Mouse (Mus musculus) left cerebral cortex, adult 11 months (tissue): ENCODE data around the gene Dynlt1f.
"Not testable (repeated sequence)": the region's sequence is repeated elsewhere in the genome, so short reads cannot be mapped to it uniquely, and the experiment has no call there.

Experiments
- DNase-seq: peaks from one replicate; pipeline ENCODE4 v3.0.0; 2022; ENCODE audit warnings: low spot score

Gene Dynlt1f

GRCm38 (mm10) chr17:6661093-6661816, 5.6 kb upstream of the Dynlt1f start:
- not testable (repeated sequence) for DNase-seq

DNA sequence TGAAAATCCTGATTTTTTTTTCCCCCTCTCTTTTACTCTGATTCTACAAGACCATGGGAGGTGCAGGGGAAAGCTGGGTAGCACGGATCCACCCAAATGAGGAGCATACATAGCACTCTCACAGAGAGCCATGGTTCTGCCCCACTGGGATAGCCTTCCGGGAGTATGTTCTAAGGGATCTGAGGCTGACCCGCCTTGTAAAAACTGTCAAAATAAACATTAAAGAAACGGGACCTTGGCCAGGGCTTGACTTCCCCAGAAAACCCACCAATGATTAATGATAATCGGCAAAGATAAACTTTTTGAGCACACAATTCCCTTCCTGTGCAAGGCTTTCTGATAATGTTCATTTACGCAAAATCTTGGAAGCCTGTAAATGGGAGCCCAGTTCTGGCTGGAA, 4.9 kb upstream of the Dynlt1f start:
- not testable (repeated sequence) for DNase-seq

GRCm38 (mm10) chr17:6658801-6659200, 3.1 kb upstream of the Dynlt1f start, which contains the start of gene Sytl3:
TSS of gene Sytl3 (plus strand) at chr17:6659093.
- not testable (repeated sequence) for DNase-seq

GRCm38 (mm10) chr17:6656471-6656870, 771 bp upstream of the Dynlt1f start:
- DNase-seq, result not testable (repeated sequence)

DNA sequence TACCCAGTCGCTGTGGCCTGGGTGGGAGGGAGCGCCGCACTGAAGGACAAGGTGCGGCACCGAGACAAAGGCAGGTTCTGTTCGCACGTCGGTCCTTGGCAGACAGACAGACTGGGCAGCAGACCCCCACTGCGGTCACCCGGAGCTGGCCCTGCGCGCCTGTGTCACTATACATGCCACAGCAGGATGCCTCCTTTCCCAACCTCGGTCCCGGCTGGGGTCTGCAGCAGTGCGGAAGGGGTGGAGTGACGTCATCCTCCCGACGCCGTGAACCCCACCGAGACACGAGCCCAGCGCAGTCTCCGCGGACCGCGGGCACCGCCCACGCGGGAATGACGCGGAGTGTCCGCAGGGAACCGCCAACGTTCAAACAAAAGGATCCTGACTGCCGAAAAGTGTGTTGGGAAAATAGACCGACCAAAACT, 601 bp downstream of the Dynlt1f start:
- DNase-seq, result not testable (repeated sequence)

DNA sequence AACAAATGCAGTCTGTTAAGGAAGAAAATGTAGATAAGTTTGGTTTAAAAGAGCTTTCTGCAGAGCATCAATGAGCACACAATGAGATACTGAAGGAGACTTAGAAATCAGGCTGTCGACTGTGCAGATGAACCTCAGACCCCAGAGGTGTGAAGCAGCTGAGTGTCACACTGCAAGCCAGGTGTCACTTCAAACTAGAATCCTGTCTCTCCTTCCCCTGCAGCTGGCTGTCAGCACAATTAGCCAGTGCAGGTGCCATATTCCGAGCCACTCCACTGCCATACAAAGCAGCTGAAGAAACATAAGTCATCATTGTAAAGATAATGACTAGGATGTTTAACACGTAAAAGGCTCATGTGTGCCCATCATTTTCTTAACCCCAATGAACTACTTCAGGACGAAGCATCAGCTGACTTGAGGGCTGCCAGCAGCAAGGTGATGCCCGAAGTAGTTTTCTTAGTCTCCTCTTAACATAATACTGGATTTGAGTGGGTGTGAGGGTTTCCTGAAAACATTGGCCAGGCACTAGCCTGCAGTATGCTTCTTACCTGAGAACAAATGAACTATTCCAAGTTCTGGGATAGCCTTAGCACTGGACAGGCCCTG, 2.3 kb downstream of the Dynlt1f start:
- DNase-seq, result not testable (repeated sequence)

DNA sequence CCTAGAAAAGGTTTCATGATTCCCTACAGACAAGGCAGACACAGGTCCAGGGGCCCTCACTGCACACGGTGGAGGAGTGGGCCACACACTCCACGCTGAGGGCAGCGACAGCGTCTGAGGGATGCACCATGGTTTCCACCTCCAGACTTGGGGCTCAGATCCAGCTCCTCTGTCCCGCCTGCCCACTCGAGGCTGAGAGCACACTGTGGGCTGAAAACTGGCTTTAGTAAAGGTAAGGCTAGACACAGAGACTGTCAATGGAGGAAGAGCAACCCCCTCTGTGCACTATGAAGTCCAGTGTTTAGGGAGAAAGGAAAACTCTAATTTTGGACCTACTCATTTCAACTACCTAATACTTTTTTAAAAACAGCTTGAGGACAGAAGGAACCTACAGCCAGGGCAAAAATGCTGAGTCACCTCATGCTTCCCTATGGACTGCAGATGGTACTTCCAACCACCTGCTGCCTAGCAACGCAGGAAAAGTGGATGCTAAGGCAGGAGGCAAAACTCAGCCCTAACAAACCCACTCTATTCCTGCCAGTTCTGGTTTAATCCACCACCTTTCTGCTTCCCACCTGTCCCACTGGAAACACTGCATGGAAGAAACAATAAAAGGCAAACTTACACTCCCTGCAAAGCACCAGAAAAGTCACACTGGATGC, 4.7 kb downstream of the Dynlt1f start:
- not testable (repeated sequence) for DNase-seq

GRCm38 (mm10) chr17:6647452-6647851, 8.2 kb downstream of the Dynlt1f start:
- DNase-seq, result not testable (repeated sequence)

GRCm38 (mm10) chr17:6646841-6647240, 8.9 kb downstream of the Dynlt1f start:
- DNase-seq, result not testable (repeated sequence)

GRCm38 (mm10) chr17:6645668-6646067, 10.0 kb downstream of the Dynlt1f start:
- DNase-seq, result not testable (repeated sequence)

- not testable (repeated sequence) for DNase-seq
Measured at GRCm38 (mm10) chr17:6644673-6645072, 11.0 kb downstream of the Dynlt1f start.

GRCm38 (mm10) chr17:6644210-6644609, 11.5 kb downstream of the Dynlt1f start:
- not testable (repeated sequence) for DNase-seq

DNA sequence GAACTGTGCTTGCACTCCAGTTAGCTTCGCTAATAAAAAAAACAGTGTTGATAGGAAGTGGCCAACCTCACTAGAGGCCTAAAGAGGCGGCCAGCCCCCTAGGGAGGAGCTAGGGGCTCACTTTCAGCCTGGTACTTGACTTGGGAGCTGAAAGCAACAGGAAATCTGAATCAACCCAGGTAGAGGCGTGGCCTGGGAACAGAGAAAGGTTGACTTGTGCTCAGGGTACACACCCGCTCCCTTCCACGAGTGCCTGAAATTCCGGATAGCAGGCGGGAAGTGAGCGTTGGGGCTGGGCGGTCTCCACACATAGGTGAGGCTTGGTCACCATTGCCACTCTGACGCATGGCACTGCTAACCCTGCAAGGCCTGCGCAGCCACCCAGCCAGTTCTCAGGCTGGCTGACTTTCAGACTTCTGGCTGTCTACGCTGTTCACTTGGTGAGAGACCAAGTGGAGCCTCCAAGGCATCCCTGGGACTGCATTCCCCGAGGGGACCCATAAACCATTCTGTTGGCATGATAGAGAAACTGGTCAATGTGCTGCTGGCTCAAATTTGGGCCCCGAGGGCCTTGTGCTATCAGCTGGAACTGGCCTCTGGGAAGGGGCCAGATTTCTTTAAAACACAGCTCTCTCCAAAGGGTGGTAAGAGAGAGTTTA, 14.8 kb downstream of the Dynlt1f start:
- not testable (repeated sequence) for DNase-seq

- DNase-seq, result not testable (repeated sequence)
Measured at GRCm38 (mm10) chr17:6640044-6640637, 15.6 kb downstream of the Dynlt1f start.

- not testable (repeated sequence) for DNase-seq
Measured at GRCm38 (mm10) chr17:6639486-6639885, 16.2 kb downstream of the Dynlt1f start.

- DNase-seq, result not testable (repeated sequence)
Measured at GRCm38 (mm10) chr17:6638444-6638843, 17.3 kb downstream of the Dynlt1f start.

GRCm38 (mm10) chr17:6637434-6637833, 18.3 kb downstream of the Dynlt1f start:
- DNase-seq, result not testable (repeated sequence)

DNA sequence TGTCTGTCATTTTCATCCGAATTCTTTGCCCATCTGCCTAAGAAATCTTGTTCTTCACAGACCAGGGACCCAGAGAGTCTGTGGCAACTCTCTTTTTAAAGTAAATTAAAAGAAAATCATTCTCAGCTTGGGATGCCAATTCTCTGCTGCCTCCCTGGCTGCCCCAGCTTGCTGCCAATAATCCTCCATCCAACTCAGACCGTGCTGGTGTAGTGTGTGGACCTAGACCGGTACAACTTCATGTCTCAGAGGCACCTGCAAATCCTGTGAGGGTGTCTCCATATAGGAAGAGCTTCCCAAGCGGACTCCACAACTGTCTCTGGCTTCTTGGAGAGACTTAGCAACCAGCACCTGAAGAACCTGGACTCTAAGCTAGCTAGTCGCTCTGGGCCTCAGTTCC, 18.8 kb downstream of the Dynlt1f start:
- no peak for DNase-seq

GRCm38 (mm10) chr17:6635781-6636180, 19.9 kb downstream of the Dynlt1f start:
- DNase-seq, result not testable (repeated sequence)

DNA sequence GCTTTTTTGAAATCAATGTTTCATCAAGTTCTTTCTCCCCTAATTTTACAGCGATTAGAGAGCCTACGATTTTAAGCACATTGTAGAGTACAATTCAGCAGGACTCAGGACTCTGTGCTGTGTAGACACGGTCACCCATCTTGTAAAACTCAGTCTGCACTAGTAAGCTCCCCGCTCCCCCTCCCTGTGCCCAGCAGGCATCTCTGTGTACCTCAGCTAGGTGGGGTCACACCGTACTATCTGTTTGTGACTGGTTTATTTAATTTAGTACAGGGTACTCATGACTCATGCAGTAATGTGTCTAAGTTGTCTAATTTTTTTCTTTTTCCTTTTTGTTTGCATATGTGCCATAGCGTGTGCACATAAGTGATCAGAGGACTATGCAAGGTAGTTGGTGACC, 22.9 kb downstream of the Dynlt1f start:
- DNase-seq, result not testable (repeated sequence)

GRCm38 (mm10) chr17:6630398-6630797, 25.3 kb downstream of the Dynlt1f start:
- DNase-seq, result not testable (repeated sequence)
